Mouse (Mus musculus) ES-E14 (cell line): Measurements from ENCODE around the gene Slc27a1.

Experiments
- CHD2 ChIP-seq: IDR thresholded peaks from 2 replicates; pipeline ENCODE4 v1.6.1; 2014; ENCODE audit warnings: mild to moderate bottlenecking, low read depth, low read length, inconsistent platforms
- HCFC1 ChIP-seq: IDR thresholded peaks from 2 replicates; pipeline ENCODE4 v1.6.1; 2012; ENCODE audit warnings: low read length, inconsistent platforms, borderline replicate concordance; ENCODE audit not compliant: insufficient read depth
- ZC3H11A ChIP-seq: IDR thresholded peaks from 2 replicates; pipeline ENCODE4 v1.6.1; 2012; ENCODE audit warnings: low read depth, mild to moderate bottlenecking, inconsistent platforms, low read length, borderline replicate concordance
- ZNF384 ChIP-seq: IDR thresholded peaks from 2 replicates; pipeline ENCODE4 v1.6.1; 2012; ENCODE audit warnings: low read depth, low read length, inconsistent platforms

- TF ChIP-seq CHD2: no peak
- TF ChIP-seq ZC3H11A: no peak
- TF ChIP-seq ZNF384: no peak
- no peak for TF ChIP-seq HCFC1
Measured at GRCm38 (mm10) chr8:71619786-71620185, 51.1 kb downstream of the Slc27a1 start.
